Mouse (Mus musculus) intestine, postnatal 0 days (tissue): ENCODE measurements around the gene Gm21119. TPM values are rescaled to one million over a fixed set of nuclear protein-coding genes. Genes with fewer than 3 reads are reported as not detected.
A peak's percentile ranks its signal among the peaks of the same experiment; 100 is the strongest.
"Not testable (repeated sequence)": the region's sequence is repeated elsewhere in the genome, so short reads cannot be mapped to it uniquely, and the experiment has no call there.

Experiments
- ATAC-seq: fragments of 200-750 bp; cut with Nextera tagmentation; 2 replicates; pipeline ENCODE4 v1.8.0; 2017; ENCODE audit warnings: mild to moderate bottlenecking, moderate TSS enrichment, moderate library complexity
- H3K27ac ChIP-seq: fragments of 300-500 bp; sonication (generic); 2 replicates; pipeline ENCODE4 v1.5.1; 2014; ENCODE audit warnings: mild to moderate bottlenecking, low read depth, low read length, moderate library complexity
- H3K27me3 ChIP-seq: fragments of 300-500 bp; sonication (generic); replicated peaks from 2 replicates; pipeline ENCODE4 v1.6.1; 2014; ENCODE audit warnings: low read length, mixed read lengths; ENCODE audit not compliant: control insufficient read depth, insufficient read depth
- H3K36me3 ChIP-seq: fragments of 300-500 bp; sonication (generic); 2 replicates; pipeline ENCODE4 v1.6.1; 2014; ENCODE audit warnings: mild to moderate bottlenecking, moderate library complexity; ENCODE audit not compliant: control insufficient read depth, insufficient read depth
- H3K4me1 ChIP-seq: fragments of 300-500 bp; sonication (generic); replicated peaks from 2 replicates; pipeline ENCODE4 v1.6.1; 2014; ENCODE audit warnings: antibody characterized with exemption, low read length, mixed read lengths; ENCODE audit not compliant: control insufficient read depth, insufficient read depth
- H3K4me2 ChIP-seq: fragments of 300-500 bp; sonication (generic); replicated peaks from 2 replicates; pipeline ENCODE4 v1.6.1; 2014; ENCODE audit warnings: low read depth, mild to moderate bottlenecking, moderate library complexity
- H3K4me3 ChIP-seq: fragments of 300-500 bp; sonication (generic); 2 replicates; pipeline ENCODE4 v1.5.1; 2014; ENCODE audit warnings: low read depth, low read length
- H3K9ac ChIP-seq: fragments of 300-500 bp; sonication (generic); 2 replicates; pipeline ENCODE4 v1.6.1; 2014; ENCODE audit warnings: mild to moderate bottlenecking, low read depth, low read length
- H3K9me3 ChIP-seq: fragments of 300-500 bp; sonication (generic); 2 replicates; pipeline ENCODE4 v1.6.1; 2016; ENCODE audit warnings: mixed run types; ENCODE audit not compliant: control insufficient read depth
- WGBS: fragments of 180-500 bp; shearing (Covaris S2); extraction: QIAGEN DNeasy Blood & Tissue Kit; methylation state at CpG from one replicate; pipeline ENCODE4 v1.1.7; 2014; 5-methylcytosine and 5-hydroxymethylcytosine counted together
- polyA plus RNA-seq: library from polyadenylated mRNA; unstranded; fragments of >200 nt; fragmentation: Nextera tagmentation; extraction: Ambion mirVana; gene quantifications from 2 replicates; pipeline ENCODE4 v1.2.1, GENCODE M21; 2015

The Gm21119 gene
- polyA plus RNA-seq = 0.12 and 0.13 TPM in 2 replicates

- no CpG with 5 or more reads among the region's 2 CpGs for WGBS
- ATAC-seq, H3K36me3 ChIP-seq: not testable (repeated sequence)
Measured at GRCm38 (mm10) chr8:20614619-20615018, at the start of gene Gm21119. Gm21119 (plus strand) TSS chr8:20614919.

GRCm38 (mm10) chr8:20566753-20567152, 48.0 kb upstream of the Gm21119 start:
- WGBS = no CpG with 5 or more reads among the region's 1 CpGs
- H3K27ac ChIP-seq, H3K4me2 ChIP-seq, H3K9me3 ChIP-seq, H3K27me3 ChIP-seq, H3K4me1 ChIP-seq, H3K36me3 ChIP-seq, H3K4me3 ChIP-seq, ATAC-seq, H3K9ac ChIP-seq: not testable (repeated sequence)

More at GRCm38 (mm10) chr8:20614619-20615018, at the start of gene Gm21119:
- not testable (repeated sequence) for H3K4me1 ChIP-seq, H3K27me3 ChIP-seq, H3K9me3 ChIP-seq, H3K27ac ChIP-seq, H3K9ac ChIP-seq, H3K4me3 ChIP-seq, H3K4me2 ChIP-seq

- ATAC-seq = not testable (repeated sequence)
Measured at GRCm38 (mm10) chr8:20581081-20581480, 33.6 kb upstream of the Gm21119 start.

GRCm38 (mm10) chr8:20582772-20583171, 31.9 kb upstream of the Gm21119 start:
- 77% methylated on average over 3 of the region's 6 CpGs for WGBS
- H3K27me3 ChIP-seq, H3K4me2 ChIP-seq, H3K36me3 ChIP-seq, H3K9ac ChIP-seq, H3K27ac ChIP-seq, H3K9me3 ChIP-seq, H3K4me3 ChIP-seq, ATAC-seq, H3K4me1 ChIP-seq: not testable (repeated sequence)

More at GRCm38 (mm10) chr8:20581081-20581480, 33.6 kb upstream of the Gm21119 start:
- H3K4me3 ChIP-seq, H3K9ac ChIP-seq, H3K4me2 ChIP-seq, H3K27ac ChIP-seq, H3K9me3 ChIP-seq, H3K4me1 ChIP-seq, H3K36me3 ChIP-seq, H3K27me3 ChIP-seq: not testable (repeated sequence)
- 95% methylated on average over 3 of the region's 6 CpGs for WGBS

- WGBS = 29% methylated on average over 3 of the region's 12 CpGs
- peak; percentile 54; the same call in 1 of the 2 replicates for ATAC-seq
- not testable (repeated sequence) for H3K9me3 ChIP-seq
Measured at GRCm38 (mm10) chr8:20588268-20589177, 26.2 kb upstream of the Gm21119 start.

GRCm38 (mm10) chr8:20589178-20589539, 25.6 kb upstream of the Gm21119 start:
- not testable (repeated sequence) for H3K4me1 ChIP-seq, H3K27me3 ChIP-seq, H3K4me3 ChIP-seq, H3K9ac ChIP-seq, H3K4me2 ChIP-seq, H3K36me3 ChIP-seq, H3K27ac ChIP-seq, H3K9me3 ChIP-seq
- 78% methylated on average over 1 of the region's 4 CpGs for WGBS
- ATAC-seq = peak; percentile 56; the same call in 1 of the 2 replicates

More at GRCm38 (mm10) chr8:20588268-20589177, 26.2 kb upstream of the Gm21119 start:
- not testable (repeated sequence) for H3K27me3 ChIP-seq, H3K9ac ChIP-seq, H3K27ac ChIP-seq, H3K4me2 ChIP-seq, H3K4me3 ChIP-seq, H3K4me1 ChIP-seq, H3K36me3 ChIP-seq

- not testable (repeated sequence) for H3K27ac ChIP-seq, H3K36me3 ChIP-seq, H3K4me1 ChIP-seq, H3K27me3 ChIP-seq, H3K4me2 ChIP-seq, H3K9ac ChIP-seq, H3K4me3 ChIP-seq, H3K9me3 ChIP-seq
- WGBS = 87% methylated on average over 3 of the region's 9 CpGs
- ATAC-seq = 0 out of 2 replicates have a peak, but pooled peaks have one; percentile 53
Measured at GRCm38 (mm10) chr8:20590117-20590997, 24.4 kb upstream of the Gm21119 start.

- 0 out of 2 replicates have a peak, but pooled peaks have one; percentile 19 for ATAC-seq
- not testable (repeated sequence) for H3K9me3 ChIP-seq, H3K4me2 ChIP-seq, H3K9ac ChIP-seq, H3K27me3 ChIP-seq, H3K4me3 ChIP-seq, H3K27ac ChIP-seq, H3K36me3 ChIP-seq, H3K4me1 ChIP-seq
- WGBS = 65% methylated on average over 4 of the region's 8 CpGs
Measured at GRCm38 (mm10) chr8:20591002-20591401, 23.7 kb upstream of the Gm21119 start.
